ENCODE assay signal across 24 mouse cellular contexts in genomic region chr10:128110103-128110761, GRCm38 (mm10). TPM values are rescaled to one million over a fixed set of nuclear protein-coding genes. Genes with fewer than 3 reads are reported as not detected.
DNase-seq lines count a peak whose midpoint lies in the region; ATAC-seq lines count a peak whose summit lies in the region.
"Had no signal": no experiment of that assay in that cellular context is flagged by ENCODE, and none has a peak within 500 bp of the region (broad histone marks: within the 10 kb centered on the region; RNA-seq: fewer than 3 reads in every experiment).

No protein-coding gene starts in this region.

- H3K36me3 ChIP-seq in heart, embryonic 14.5 days (ENCODE audit: control insufficient read depth, insufficient read depth, low read length): peaks cover 71% of the 10 kb centered on the region
- H3K36me3 ChIP-seq in heart, embryonic 15.5 days: peaks cover 52% of the 10 kb centered on the region
- H3K36me3 ChIP-seq in midbrain, embryonic 11.5 days (ENCODE audit: control insufficient read depth, insufficient read depth, low read length): peaks cover 19% of the 10 kb centered on the region

- 0 out of 2 replicates have a peak overlapping the region, but pooled peaks have one; percentile 1 for H3K9ac ChIP-seq in heart, embryonic 14.5 days (ENCODE audit: low read length)
- H3K9ac ChIP-seq in heart, embryonic 15.5 days: 0 out of 2 replicates have a peak overlapping the region, but pooled peaks have one; percentile 13
- H3K9ac ChIP-seq in midbrain, embryonic 11.5 days (ENCODE audit: low read length): no peak overlapping the region
- H3K9ac ChIP-seq: hindbrain, embryonic 14.5 days; limb, embryonic 13.5 days; liver, embryonic 12.5 days had no signal

- WGBS in heart, embryonic 14.5 days: 51% methylated on average over 4 of the region's 4 CpGs
- WGBS in heart, embryonic 15.5 days: 65% methylated on average over 4 of the region's 4 CpGs
- WGBS in midbrain, embryonic 11.5 days: 91% methylated on average over 4 of the region's 4 CpGs

- H3K4me2 ChIP-seq in heart, embryonic 14.5 days (ENCODE audit: low read length): no peak overlapping the region
- no peak overlapping the region for H3K4me2 ChIP-seq in heart, embryonic 15.5 days
- no peak overlapping the region for H3K4me2 ChIP-seq in midbrain, embryonic 11.5 days
- H3K4me2 ChIP-seq: hindbrain, embryonic 14.5 days; limb, embryonic 13.5 days; liver, embryonic 12.5 days had no signal

- no peaks in the 10 kb centered on the region for H3K9me3 ChIP-seq in heart, embryonic 14.5 days (ENCODE audit: control insufficient read depth, low read length)
- H3K9me3 ChIP-seq in heart, embryonic 15.5 days (replicated peaks): no peaks in the 10 kb centered on the region
- H3K9me3 ChIP-seq in midbrain, embryonic 11.5 days (ENCODE audit: control insufficient read depth, low read length): no peaks in the 10 kb centered on the region
- H3K9me3 ChIP-seq: limb, embryonic 13.5 days; liver, embryonic 12.5 days; midbrain, embryonic 10.5 days had no signal

- peak overlapping the region in 1 of 2 experiments; percentile 61; a peak in 3 of 4 replicates for H3K27ac ChIP-seq in heart, embryonic 14.5 days (replicated peaks in 1 of 2; ENCODE audit: control insufficient read depth in 1 of 2, insufficient read depth in 1 of 2, low read depth in 2 of 2, low read length in 2 of 2)
- H3K27ac ChIP-seq in heart, embryonic 15.5 days: peak overlapping the region; percentile 56
- H3K27ac ChIP-seq in midbrain, embryonic 11.5 days (ENCODE audit: low read depth, low read length): no peak overlapping the region
- H3K27ac ChIP-seq: hindbrain, embryonic 14.5 days; layer of hippocampus, adult 2 months; limb, embryonic 13.5 days; liver, embryonic 12.5 days; midbrain, embryonic 10.5 days; stomach, postnatal 0 days had no signal

- DNase-seq in gastrocnemius, postnatal 25 days: peak; percentile 35
- DNase-seq in gastrocnemius, postnatal 36 days: no peak
- no peak for DNase-seq in heart, postnatal 36 days
- peak; percentile 39 to 48 for DNase-seq in heart, postnatal 10 days
- DNase-seq in midbrain, embryonic 11.5 days (ENCODE audit: low spot score, missing footprints): no peak
- DNase-seq: adrenal gland, adult 8-10 months; cerebellum, adult 8-10 months; cerebellum, postnatal 36 days; kidney, adult 9 months; kidney, postnatal 25 days; layer of hippocampus, postnatal 36 days; lung, adult 18-20 months; lung, postnatal 10 days; thymus, adult 2 months had no signal

- intact Hi-C loops in gastrocnemius, postnatal 36 days (cut with DNase I): no loop called here
- intact Hi-C loops in heart, postnatal 36 days (cut with DNase I): no loop called here
- intact Hi-C loops in heart, postnatal 10 days (cut with DNase I): loop anchor here (2.0 to 10.0 kb wide), 2 partner anchors 21 to 185 kb away; partner anchors contain the start of gene Il23a

- no peak overlapping the region for H3K4me3 ChIP-seq in heart, embryonic 14.5 days (ENCODE audit: control insufficient read depth in 1 of 2, insufficient read depth in 1 of 2, low read depth in 1 of 2, low read length in 2 of 2)
- no peak overlapping the region for H3K4me3 ChIP-seq in heart, embryonic 15.5 days
- H3K4me3 ChIP-seq in midbrain, embryonic 11.5 days (ENCODE audit: low read depth, low read length): no peak overlapping the region
- H3K4me3 ChIP-seq: layer of hippocampus, adult 2 months; limb, embryonic 13.5 days; liver, embryonic 12.5 days; midbrain, embryonic 10.5 days had no signal

- H3K4me1 ChIP-seq in heart, embryonic 14.5 days (ENCODE audit: control insufficient read depth in 2 of 2, insufficient read depth in 2 of 2, low read length in 2 of 2): peaks cover 2 to 13% of the 10 kb centered on the region in 2 experiments; a peak in 2 of 4 replicates
- H3K4me1 ChIP-seq in heart, embryonic 15.5 days (replicated peaks): peaks cover 4% of the 10 kb centered on the region; the same call in 1 of the 2 replicates
- no peaks in the 10 kb centered on the region for H3K4me1 ChIP-seq in midbrain, embryonic 11.5 days (ENCODE audit: control insufficient read depth, insufficient read depth, low read length)
- H3K4me1 ChIP-seq: limb, embryonic 13.5 days; liver, embryonic 12.5 days had no signal

- ATAC-seq in heart, embryonic 14.5 days (ENCODE audit: insufficient number of reproducible peaks, insufficient read depth, low FRiP score, low read depth): peak; percentile 75; the same call in 1 of the 2 replicates
- peak; percentile 83; the same call in 1 of the 2 replicates for ATAC-seq in heart, embryonic 15.5 days (replicated peaks; ENCODE audit: insufficient number of reproducible peaks, insufficient read depth, low FRiP score, low read depth)
- no peak for ATAC-seq in midbrain, embryonic 11.5 days (ENCODE audit: low FRiP score)
- ATAC-seq: forebrain, embryonic 14.5 days; inflammation-experienced regulatory T-cells, adult 6 months; liver, embryonic 12.5 days had no signal

- no peaks in the 10 kb centered on the region for H3K27me3 ChIP-seq in heart, embryonic 14.5 days (ENCODE audit: control insufficient read depth, insufficient read depth, low read length)
- no peaks in the 10 kb centered on the region for H3K27me3 ChIP-seq in heart, embryonic 15.5 days
- no peaks in the 10 kb centered on the region for H3K27me3 ChIP-seq in midbrain, embryonic 11.5 days (ENCODE audit: control insufficient read depth, insufficient read depth, low read length)
- H3K27me3 ChIP-seq: limb, embryonic 13.5 days; liver, embryonic 12.5 days had no signal

RNA-seq across cellular contexts. Expression of gene Baz2a, which starts 18.9 kb away (rescaled TPM):
- total RNA-seq in gastrocnemius, postnatal 25 days (2021): 10 to 100 TPM; 11.4 to 12.0 TPM
- 10 to 100 TPM; 11.9 to 14.2 TPM for total RNA-seq in gastrocnemius, postnatal 36 days (2021)
- 13.3 and 17.2 TPM in 2 replicates for polyA plus RNA-seq in heart, embryonic 14.5 days (2014; fragmentation: Nextera tagmentation; extraction: Ambion mirVana)
- total RNA-seq in heart, postnatal 36 days (2021): 10 to 100 TPM; 23.8 TPM
- 7.5 and 10.1 TPM in 2 replicates for polyA plus RNA-seq in heart, embryonic 15.5 days (2015; fragmentation: Nextera tagmentation; extraction: Ambion mirVana)
- 10 to 100 TPM; 26.1 to 27.8 TPM for total RNA-seq in heart, postnatal 10 days (2021)
- polyA plus RNA-seq in midbrain, embryonic 11.5 days (2014; fragmentation: Nextera tagmentation; extraction: Ambion mirVana): 20.2 and 21.0 TPM in 2 replicates

RNA-seq across cellular contexts. Expression of gene Atp5b, which starts 27.2 kb away (rescaled TPM):
- total RNA-seq in gastrocnemius, postnatal 25 days (2021): 1,000 to 10,000 TPM; 3,933 to 4,186 TPM
- 1,000 to 10,000 TPM; 3,740 to 3,926 TPM for total RNA-seq in gastrocnemius, postnatal 36 days (2021)
- polyA plus RNA-seq in heart, embryonic 14.5 days (2014; fragmentation: Nextera tagmentation; extraction: Ambion mirVana): 6,412 and 6,474 TPM in 2 replicates
- total RNA-seq in heart, postnatal 36 days (2021): 1,000 to 10,000 TPM; 9,026 to 9,193 TPM
- 5,437 and 6,121 TPM in 2 replicates for polyA plus RNA-seq in heart, embryonic 15.5 days (2015; fragmentation: Nextera tagmentation; extraction: Ambion mirVana)
- total RNA-seq in heart, postnatal 10 days (2021): 1,000 to 10,000 TPM; 7,591 to 7,651 TPM
- polyA plus RNA-seq in midbrain, embryonic 11.5 days (2014; fragmentation: Nextera tagmentation; extraction: Ambion mirVana): 2,316 and 2,383 TPM in 2 replicates

RNA-seq across cellular contexts. Expression of gene Ptges3, which starts 51.5 kb away (rescaled TPM):
- 10 to 100 TPM; 61.5 to 62.3 TPM for total RNA-seq in gastrocnemius, postnatal 25 days (2021)
- total RNA-seq in gastrocnemius, postnatal 36 days (2021): 10 to 100 TPM; 56.6 to 60.7 TPM
- 280 and 290 TPM in 2 replicates for polyA plus RNA-seq in heart, embryonic 14.5 days (2014; fragmentation: Nextera tagmentation; extraction: Ambion mirVana)
- 10 to 100 TPM; 80.7 to 90.5 TPM for total RNA-seq in heart, postnatal 36 days (2021)
- 268 and 292 TPM in 2 replicates for polyA plus RNA-seq in heart, embryonic 15.5 days (2015; fragmentation: Nextera tagmentation; extraction: Ambion mirVana)
- total RNA-seq in heart, postnatal 10 days (2021): 10 to 100 TPM; 91.9 to 99.8 TPM
- 686 and 692 TPM in 2 replicates for polyA plus RNA-seq in midbrain, embryonic 11.5 days (2014; fragmentation: Nextera tagmentation; extraction: Ambion mirVana)

Comparison
In these comparisons a context has a peak if more than half of its experiments do, and no peak if none do; other contexts are left out.
1. DNase-seq: peak in gastrocnemius, postnatal 25 days (single experiment) and heart, postnatal 10 days (2 of 2); none in gastrocnemius, postnatal 36 days (0 of 2), heart, postnatal 36 days (0 of 2) and midbrain, embryonic 11.5 days (single experiment).